Mouse (Mus musculus): ENCODE data around the gene Tcea3. TPM values are rescaled to one million over a fixed set of nuclear protein-coding genes. Genes with fewer than 3 reads are reported as not detected.

The Tcea3 gene
- polyA plus RNA-seq, 1 experiment from 2014 or later, result 31.1 TPM

- Histone ChIP-seq H3K4me3 (ENCODE audit: low read depth, low read length) (peak within 1 kb of the TSS; percentile 64), H3K4me1 (replicated peaks; ENCODE audit: control insufficient read depth, insufficient read depth) (peaks cover 5% of the 10 kb centered on the region; the same call in 1 of the 2 replicates), H3K27ac (replicated peaks) (peak within 1 kb of the TSS; percentile 76), H3K9me3 (ENCODE audit: control insufficient read depth, low read length) (no peaks in the 10 kb centered on the region), H3K4me2 (replicated peaks; ENCODE audit: low read depth) (peak within 1 kb of the TSS; percentile 98), H3K27me3 (ENCODE audit: control insufficient read depth, insufficient read depth, low read length) (no peaks in the 10 kb centered on the region), H3K36me3 (ENCODE audit: control insufficient read depth, insufficient read depth, low read length) (no peaks in the 10 kb centered on the region), H3K9ac (ENCODE audit: low read length) (peak within 1 kb of the TSS; percentile 76)
- ATAC-seq (ENCODE audit: low FRiP score, low TSS enrichment) (peak; percentile 86), DNase-seq (ENCODE audit: low spot score) (peak; percentile 97)
- TF ChIP-seq EP300 (optimal IDR thresholded peaks at IDR 0.05) (no peak), CTCF (IDR thresholded peaks at IDR 0.05; ENCODE audit: low read depth) (peak; percentile 45; the same call in 1 of the 2 replicates)
- under 1% methylated on average over 47 of the region's 54 CpGs for WGBS
Observed at GRCm38 (mm10) chr4:136206033-136206893, 41.3 kb upstream of the Tcea3 start, which contains the start of gene Asap3. Gene Asap3 (plus strand): TSS chr4:136206365.

GRCm38 (mm10) chr4:136206943-136207342 is 40.6 kb upstream of the Tcea3 start:
- peak; percentile 29 for DNase-seq (ENCODE audit: low spot score)
- 6% methylated on average over 6 of the region's 6 CpGs for WGBS
- peak overlapping the region; percentile 76; the same call in 1 of the 2 replicates for H3K27ac ChIP-seq (replicated peaks)

GRCm38 (mm10) chr4:136210931-136211330 is 36.6 kb upstream of the Tcea3 start:
- no peaks in the 10 kb centered on the region for H3K36me3 ChIP-seq (ENCODE audit: control insufficient read depth, insufficient read depth, low read length)
- H3K4me3 ChIP-seq (ENCODE audit: low read depth, low read length), result no peak overlapping the region
- ATAC-seq (ENCODE audit: low FRiP score, low TSS enrichment), result no peak
- no peaks in the 10 kb centered on the region for H3K27me3 ChIP-seq (ENCODE audit: control insufficient read depth, insufficient read depth, low read length)
- H3K9me3 ChIP-seq (ENCODE audit: control insufficient read depth, low read length), result no peaks in the 10 kb centered on the region
- no peak overlapping the region for H3K27ac ChIP-seq (replicated peaks)
- 85% methylated on average over 9 of the region's 9 CpGs for WGBS
- peaks cover 5% of the 10 kb centered on the region; the same call in 1 of the 2 replicates for H3K4me1 ChIP-seq (replicated peaks; ENCODE audit: control insufficient read depth, insufficient read depth)
- TF ChIP-seq CTCF (IDR thresholded peaks at IDR 0.05; ENCODE audit: low read depth), result no peak
- TF ChIP-seq EP300 (optimal IDR thresholded peaks at IDR 0.05), result no peak
- DNase-seq (ENCODE audit: low spot score), result no peak
- no peak overlapping the region for H3K9ac ChIP-seq (ENCODE audit: low read length)
- no peak overlapping the region for H3K4me2 ChIP-seq (replicated peaks; ENCODE audit: low read depth)

More at GRCm38 (mm10) chr4:136206943-136207342, 40.6 kb upstream of the Tcea3 start:
- Histone ChIP-seq H3K4me3 (ENCODE audit: low read depth, low read length) (peak overlapping the region; percentile 64), H3K4me1 (replicated peaks; ENCODE audit: control insufficient read depth, insufficient read depth) (peaks cover 5% of the 10 kb centered on the region; the same call in 1 of the 2 replicates), H3K27me3 (ENCODE audit: control insufficient read depth, insufficient read depth, low read length) (no peaks in the 10 kb centered on the region), H3K9ac (ENCODE audit: low read length) (peak overlapping the region; percentile 76), H3K9me3 (ENCODE audit: control insufficient read depth, low read length) (no peaks in the 10 kb centered on the region), H3K4me2 (replicated peaks; ENCODE audit: low read depth) (peak overlapping the region; percentile 98), H3K36me3 (ENCODE audit: control insufficient read depth, insufficient read depth, low read length) (no peaks in the 10 kb centered on the region)
- ATAC-seq (ENCODE audit: low FRiP score, low TSS enrichment), result no peak
- TF ChIP-seq EP300 (optimal IDR thresholded peaks at IDR 0.05) (no peak), CTCF (IDR thresholded peaks at IDR 0.05; ENCODE audit: low read depth) (no peak)

- no peaks in the 10 kb centered on the region for H3K27me3 ChIP-seq (ENCODE audit: control insufficient read depth, insufficient read depth, low read length)
- no peaks in the 10 kb centered on the region for H3K9me3 ChIP-seq (ENCODE audit: control insufficient read depth, low read length)
- WGBS, result 55% methylated on average over 7 of the region's 7 CpGs
- H3K4me2 ChIP-seq (replicated peaks; ENCODE audit: low read depth), result no peak overlapping the region
- no peak for ATAC-seq (ENCODE audit: low FRiP score, low TSS enrichment)
- H3K27ac ChIP-seq (replicated peaks), result no peak overlapping the region
- no peak overlapping the region for H3K9ac ChIP-seq (ENCODE audit: low read length)
- H3K4me3 ChIP-seq (ENCODE audit: low read depth, low read length), result no peak overlapping the region
- DNase-seq (ENCODE audit: low spot score), result peak; percentile 59
- H3K36me3 ChIP-seq (ENCODE audit: control insufficient read depth, insufficient read depth, low read length), result no peaks in the 10 kb centered on the region
- peaks cover 6% of the 10 kb centered on the region for H3K4me1 ChIP-seq (replicated peaks; ENCODE audit: control insufficient read depth, insufficient read depth)
- TF ChIP-seq EP300 (optimal IDR thresholded peaks at IDR 0.05), result no peak
Observed at GRCm38 (mm10) chr4:136213629-136214028, 33.9 kb upstream of the Tcea3 start.

- DNase-seq (ENCODE audit: low spot score) (no peak), ATAC-seq (ENCODE audit: low FRiP score, low TSS enrichment) (no peak)
- Histone ChIP-seq H3K4me1 (replicated peaks; ENCODE audit: control insufficient read depth, insufficient read depth) (peaks cover 10% of the 10 kb centered on the region), H3K9ac (ENCODE audit: low read length) (no peak overlapping the region), H3K9me3 (ENCODE audit: control insufficient read depth, low read length) (no peaks in the 10 kb centered on the region), H3K4me3 (ENCODE audit: low read depth, low read length) (no peak overlapping the region), H3K27me3 (ENCODE audit: control insufficient read depth, insufficient read depth, low read length) (no peaks in the 10 kb centered on the region), H3K27ac (replicated peaks) (no peak overlapping the region), H3K36me3 (ENCODE audit: control insufficient read depth, insufficient read depth, low read length) (no peaks in the 10 kb centered on the region), H3K4me2 (replicated peaks; ENCODE audit: low read depth) (no peak overlapping the region)
- 80% methylated on average over 8 of the region's 8 CpGs for WGBS
- TF ChIP-seq EP300 (optimal IDR thresholded peaks at IDR 0.05), result no peak
- TF ChIP-seq CTCF (IDR thresholded peaks at IDR 0.05; ENCODE audit: low read depth), result no peak
Observed at GRCm38 (mm10) chr4:136214828-136215227, 32.7 kb upstream of the Tcea3 start.

- Histone ChIP-seq H3K4me3 (ENCODE audit: low read depth, low read length) (no peak overlapping the region), H3K9ac (ENCODE audit: low read length) (no peak overlapping the region), H3K27ac (replicated peaks) (no peak overlapping the region), H3K9me3 (ENCODE audit: control insufficient read depth, low read length) (no peaks in the 10 kb centered on the region), H3K36me3 (ENCODE audit: control insufficient read depth, insufficient read depth, low read length) (no peaks in the 10 kb centered on the region), H3K4me2 (replicated peaks; ENCODE audit: low read depth) (no peak overlapping the region), H3K27me3 (ENCODE audit: control insufficient read depth, insufficient read depth, low read length) (no peaks in the 10 kb centered on the region), H3K4me1 (replicated peaks; ENCODE audit: control insufficient read depth, insufficient read depth) (peaks cover 13% of the 10 kb centered on the region)
- TF ChIP-seq CTCF (IDR thresholded peaks at IDR 0.05; ENCODE audit: low read depth) (no peak), EP300 (optimal IDR thresholded peaks at IDR 0.05) (no peak)
- DNase-seq (ENCODE audit: low spot score) (no peak), ATAC-seq (ENCODE audit: low FRiP score, low TSS enrichment) (no peak)
- WGBS, result 80% methylated on average over 8 of the region's 8 CpGs
Observed at GRCm38 (mm10) chr4:136215576-136215975, 32.0 kb upstream of the Tcea3 start.
